Mouse (Mus musculus) hindbrain, embryonic 16.5 days (tissue): ENCODE data around the gene Kazn. TPM values are rescaled to one million over a fixed set of nuclear protein-coding genes. Genes with fewer than 3 reads are reported as not detected.
A peak's percentile ranks its signal among the peaks of the same experiment; 100 is the strongest.

ENCODE experiments used
- ATAC-seq: fragments of 200-750 bp; cut with Nextera tagmentation; 2 replicates; pipeline ENCODE4 v1.8.0; 2017; ENCODE audit warnings: moderate TSS enrichment, moderate library complexity
- H3K27ac ChIP-seq: fragments of 300-500 bp; sonication (generic); 2 replicates; pipeline ENCODE4 v1.5.1; 2014; ENCODE audit warnings: low read depth, mild to moderate bottlenecking, control low read depth, low read length, moderate library complexity
- H3K27me3 ChIP-seq: fragments of 300-500 bp; sonication (generic); replicated peaks from 2 replicates; pipeline ENCODE4 v1.6.1; 2014; ENCODE audit warnings: low read length; ENCODE audit not compliant: control insufficient read depth, insufficient read depth
- H3K36me3 ChIP-seq: fragments of 300-500 bp; sonication (generic); 2 replicates; pipeline ENCODE4 v1.6.1; 2014; ENCODE audit warnings: mild to moderate bottlenecking, low read length, moderate library complexity, mixed read lengths; ENCODE audit not compliant: control insufficient read depth, insufficient read depth
- H3K4me1 ChIP-seq: fragments of 300-500 bp; sonication (generic); 2 replicates; pipeline ENCODE4 v1.6.1; 2014; ENCODE audit warnings: low read depth, low read length; ENCODE audit not compliant: control insufficient read depth, insufficient read depth
- H3K4me2 ChIP-seq: fragments of 300-500 bp; sonication (generic); 2 replicates; pipeline ENCODE4 v1.6.1; 2014; ENCODE audit warnings: mild to moderate bottlenecking, low read length, control low read depth, moderate library complexity
- H3K4me3 ChIP-seq: fragments of 300-500 bp; sonication (generic); 2 replicates; pipeline ENCODE4 v1.5.1; 2014; ENCODE audit warnings: mild to moderate bottlenecking, low read length, control low read depth, moderate library complexity
- H3K9ac ChIP-seq: fragments of 300-500 bp; sonication (generic); 2 replicates; pipeline ENCODE4 v1.6.1; 2014; ENCODE audit warnings: low read depth, mild to moderate bottlenecking, control low read depth, low read length, moderate library complexity
- H3K9me3 ChIP-seq: fragments of 300-500 bp; sonication (generic); 2 replicates; pipeline ENCODE4 v1.6.1; 2014; ENCODE audit warnings: mild to moderate bottlenecking, low read length, moderate library complexity; ENCODE audit not compliant: control insufficient read depth
- WGBS: fragments of 180-500 bp; shearing (Covaris S2); extraction: QIAGEN DNeasy Blood & Tissue Kit; methylation state at CpG from one replicate; pipeline ENCODE4 v1.1.7; 2014; 5-methylcytosine and 5-hydroxymethylcytosine counted together
- polyA plus RNA-seq: library from polyadenylated mRNA; unstranded; fragments of >200 nt; fragmentation: Nextera tagmentation; extraction: Ambion mirVana; gene quantifications from 2 replicates; pipeline ENCODE4 v1.2.1, GENCODE M21; 2015

The Kazn gene
- polyA plus RNA-seq, 1 experiment from 2014 or later = 26.4 TPM

- Histone ChIP-seq H3K4me2 (no peak overlapping the region), H3K36me3 (no peaks in the 10 kb centered on the region), H3K9ac (no peak overlapping the region), H3K4me3 (no peak overlapping the region), H3K27me3 (no peaks in the 10 kb centered on the region), H3K27ac (peak overlapping the region; percentile 9; the same call in 1 of the 2 replicates), H3K4me1 (peaks cover 10% of the 10 kb centered on the region), H3K9me3 (no peaks in the 10 kb centered on the region)
- WGBS = 22% methylated on average over 4 of the region's 4 CpGs
- ATAC-seq = peak; percentile 57; the same call in 1 of the 2 replicates
Measured at GRCm38 (mm10) chr4:142267832-142268231, 28.6 kb upstream of the Kazn start.

DNA sequence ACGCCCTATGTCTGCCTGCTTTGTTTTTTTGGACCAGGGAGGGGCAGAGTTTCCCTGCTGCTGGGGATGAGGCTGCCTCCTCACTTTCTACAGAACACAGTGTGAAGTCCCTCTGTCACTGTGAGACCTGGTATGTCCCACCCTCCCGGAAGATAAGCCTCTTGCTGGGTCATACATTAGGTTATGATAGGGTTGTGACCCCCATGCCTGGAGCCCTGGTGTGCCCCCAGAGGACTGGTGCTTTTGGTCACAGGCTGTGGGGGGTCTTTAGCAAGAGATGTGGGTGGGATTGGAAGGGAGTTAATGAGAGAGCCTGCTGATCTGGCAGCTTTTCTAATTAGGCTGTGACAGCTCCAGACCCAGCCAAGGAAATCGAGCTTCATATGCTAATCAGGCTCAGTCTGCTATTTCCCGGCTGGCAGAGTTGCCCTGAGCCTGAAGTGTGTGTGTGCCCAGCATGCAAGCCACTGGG, 28.2 kb upstream of the Kazn start:
- Histone ChIP-seq H3K9ac (no peak overlapping the region), H3K4me1 (peaks cover 10% of the 10 kb centered on the region), H3K4me2 (no peak overlapping the region), H3K27ac (peak overlapping the region; percentile 9), H3K4me3 (no peak overlapping the region), H3K36me3 (no peaks in the 10 kb centered on the region), H3K9me3 (no peaks in the 10 kb centered on the region), H3K27me3 (no peaks in the 10 kb centered on the region)
- peak; percentile 91 for ATAC-seq
- 4% methylated on average over 4 of the region's 4 CpGs for WGBS

DNA sequence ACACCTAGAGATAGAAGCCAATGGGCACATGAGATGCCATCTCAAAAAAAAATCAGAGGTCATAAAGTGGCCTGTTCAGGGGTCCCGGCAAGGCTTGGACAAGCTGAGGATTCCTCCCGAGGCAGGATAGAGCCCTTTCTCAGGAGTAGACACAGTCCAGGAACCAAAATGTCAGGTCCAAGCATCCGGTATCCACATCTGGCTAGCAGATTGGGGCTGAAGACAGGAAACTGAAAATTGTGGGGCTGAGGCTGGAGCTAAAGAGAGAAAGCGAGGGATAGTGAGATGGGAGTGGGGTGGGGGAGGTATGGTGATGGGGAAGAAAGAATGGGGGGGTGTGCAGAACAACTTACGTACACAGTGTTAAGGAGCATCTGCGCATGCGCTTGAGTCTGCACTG, 25.1 kb upstream of the Kazn start:
- Histone ChIP-seq H3K27me3 (no peaks in the 10 kb centered on the region), H3K9ac (no peak overlapping the region), H3K36me3 (no peaks in the 10 kb centered on the region), H3K9me3 (no peaks in the 10 kb centered on the region), H3K27ac (no peak overlapping the region), H3K4me1 (peaks cover 10% of the 10 kb centered on the region), H3K4me3 (no peak overlapping the region), H3K4me2 (no peak overlapping the region)
- 94% methylated on average over 7 of the region's 7 CpGs for WGBS
- ATAC-seq = no peak

GRCm38 (mm10) chr4:142261725-142262124, 22.5 kb upstream of the Kazn start:
- no peaks in the 10 kb centered on the region for H3K36me3 ChIP-seq
- H3K4me2 ChIP-seq = no peak overlapping the region
- no peak overlapping the region for H3K9ac ChIP-seq
- no peaks in the 10 kb centered on the region for H3K9me3 ChIP-seq
- WGBS = 53% methylated on average over 4 of the region's 4 CpGs
- H3K4me3 ChIP-seq = no peak overlapping the region
- 0 out of 2 replicates have a peak, but pooled peaks have one; percentile 22 for ATAC-seq
- no peaks in the 10 kb centered on the region for H3K27me3 ChIP-seq
- H3K27ac ChIP-seq = 0 out of 2 replicates have a peak overlapping the region, but pooled peaks have one; percentile 13
- no peaks in the 10 kb centered on the region; the same call in 1 of the 2 replicates for H3K4me1 ChIP-seq

GRCm38 (mm10) chr4:142258730-142259129, 19.5 kb upstream of the Kazn start:
- Histone ChIP-seq H3K27ac (no peak overlapping the region), H3K9me3 (no peaks in the 10 kb centered on the region; the same call in 1 of the 2 replicates), H3K9ac (no peak overlapping the region), H3K36me3 (no peaks in the 10 kb centered on the region), H3K4me1 (no peaks in the 10 kb centered on the region; the same call in 1 of the 2 replicates), H3K4me2 (no peak overlapping the region), H3K4me3 (no peak overlapping the region), H3K27me3 (no peaks in the 10 kb centered on the region)
- WGBS = 90% methylated on average over 10 of the region's 10 CpGs
- no peak for ATAC-seq

GRCm38 (mm10) chr4:142254088-142254487, 14.9 kb upstream of the Kazn start:
- Histone ChIP-seq H3K4me3 (no peak overlapping the region), H3K4me1 (no peaks in the 10 kb centered on the region), H3K27ac (no peak overlapping the region), H3K36me3 (no peaks in the 10 kb centered on the region), H3K9ac (no peak overlapping the region), H3K4me2 (no peak overlapping the region), H3K27me3 (no peaks in the 10 kb centered on the region), H3K9me3 (no peaks in the 10 kb centered on the region; the same call in 1 of the 2 replicates)
- 75% methylated on average over 6 of the region's 6 CpGs for WGBS
- no peak for ATAC-seq

GRCm38 (mm10) chr4:142251471-142252354, 12.5 kb upstream of the Kazn start:
- Histone ChIP-seq H3K4me3 (no peak overlapping the region), H3K4me2 (no peak overlapping the region), H3K27ac (no peak overlapping the region), H3K9ac (no peak overlapping the region), H3K9me3 (no peaks in the 10 kb centered on the region; the same call in 1 of the 2 replicates), H3K4me1 (0 out of 2 replicates have a peak, but pooled peaks cover 2% of the 10 kb centered on the region), H3K27me3 (no peaks in the 10 kb centered on the region), H3K36me3 (no peaks in the 10 kb centered on the region)
- no peak for ATAC-seq
- 52% methylated on average over 12 of the region's 12 CpGs for WGBS

DNA sequence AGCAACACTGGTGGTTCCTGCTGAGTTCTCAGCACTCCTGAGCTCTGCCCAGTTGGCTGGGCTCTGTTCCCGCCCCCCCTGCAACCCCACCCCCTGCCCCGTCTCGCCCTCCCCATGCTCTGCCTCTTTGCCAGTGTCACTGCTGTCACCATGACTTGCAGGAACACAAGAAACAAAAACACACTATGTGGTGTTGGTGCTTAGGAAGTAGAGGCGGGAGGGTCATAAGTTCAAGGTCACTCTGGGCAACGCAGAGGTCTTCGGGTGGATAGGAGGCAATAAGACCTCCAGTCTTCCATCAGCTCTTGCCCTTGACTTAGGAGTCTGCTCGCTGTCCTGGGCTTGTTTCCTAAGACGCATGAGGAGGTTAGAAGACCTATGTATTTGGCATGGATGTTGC, 10.9 kb upstream of the Kazn start:
- Histone ChIP-seq H3K4me1 (peaks cover 4% of the 10 kb centered on the region; the same call in 1 of the 2 replicates), H3K27me3 (no peaks in the 10 kb centered on the region), H3K9ac (no peak overlapping the region), H3K27ac (no peak overlapping the region), H3K9me3 (no peaks in the 10 kb centered on the region; the same call in 1 of the 2 replicates), H3K4me3 (no peak overlapping the region), H3K4me2 (no peak overlapping the region), H3K36me3 (no peaks in the 10 kb centered on the region)
- 90% methylated on average over 8 of the region's 8 CpGs for WGBS
- no peak for ATAC-seq

GRCm38 (mm10) chr4:142249401-142249800, 10.2 kb upstream of the Kazn start:
- ATAC-seq = peak; percentile 29; the same call in 1 of the 2 replicates
- Histone ChIP-seq H3K9ac (no peak overlapping the region), H3K27me3 (no peaks in the 10 kb centered on the region), H3K4me2 (no peak overlapping the region), H3K4me1 (peaks cover 4% of the 10 kb centered on the region; the same call in 1 of the 2 replicates), H3K27ac (no peak overlapping the region), H3K36me3 (no peaks in the 10 kb centered on the region), H3K4me3 (no peak overlapping the region), H3K9me3 (no peaks in the 10 kb centered on the region; the same call in 1 of the 2 replicates)
- 27% methylated on average over 9 of the region's 9 CpGs for WGBS
